Mouse (Mus musculus): ENCODE data around the gene Rdh8. TPM values are rescaled to one million over a fixed set of nuclear protein-coding genes. Genes with fewer than 3 reads are reported as not detected.

The Rdh8 gene
- polyA plus RNA-seq (2015; fragmentation: Nextera tagmentation; extraction: Ambion mirVana) = not detected in 2 replicates

- no peak within 1 kb of the TSS for H3K9ac ChIP-seq
- H3K27ac ChIP-seq = no peak within 1 kb of the TSS
- ATAC-seq (ENCODE audit: low read depth) = no peak
- H3K27me3 ChIP-seq = peaks cover 30% of the 10 kb centered on the region
- H3K9me3 ChIP-seq (replicated peaks) = no peaks in the 10 kb centered on the region
- no peak within 1 kb of the TSS for H3K4me3 ChIP-seq (replicated peaks)
- H3K4me2 ChIP-seq = no peak within 1 kb of the TSS
- 60% methylated on average over 6 of the region's 6 CpGs for WGBS (ENCODE audit: insufficient replicate concordance)
- peaks cover 8% of the 10 kb centered on the region for H3K4me1 ChIP-seq (replicated peaks)
- H3K36me3 ChIP-seq = no peaks in the 10 kb centered on the region
- no peak for DNase-seq
These were observed at the start of gene Rdh8 for GRCm38 (mm10) chr9:20818236-20818635. Gene Rdh8 (plus strand): TSS chr9:20818503.

- ATAC-seq (ENCODE audit: low read depth) = no peak
These were observed 37.0 kb upstream of the Rdh8 start for GRCm38 (mm10) chr9:20781286-20781685.

GRCm38 (mm10) chr9:20785055-20785454 lies 33.2 kb upstream of the Rdh8 start:
- Histone ChIP-seq H3K36me3 (no peaks in the 10 kb centered on the region), H3K9ac (no peak overlapping the region), H3K27ac (no peak overlapping the region), H3K4me2 (no peak overlapping the region), H3K9me3 (replicated peaks) (no peaks in the 10 kb centered on the region), H3K4me3 (replicated peaks) (no peak overlapping the region), H3K27me3 (no peaks in the 10 kb centered on the region; the same call in 1 of the 2 replicates), H3K4me1 (replicated peaks) (no peaks in the 10 kb centered on the region)
- WGBS (ENCODE audit: insufficient replicate concordance) = 62% methylated on average over 6 of the region's 6 CpGs
- no peak for DNase-seq
- ATAC-seq (ENCODE audit: low read depth) = no peak

More at GRCm38 (mm10) chr9:20781286-20781685, 37.0 kb upstream of the Rdh8 start:
- Histone ChIP-seq H3K9ac (no peak overlapping the region), H3K27me3 (no peaks in the 10 kb centered on the region), H3K4me3 (replicated peaks) (no peak overlapping the region), H3K27ac (no peak overlapping the region), H3K4me1 (replicated peaks) (no peaks in the 10 kb centered on the region), H3K36me3 (no peaks in the 10 kb centered on the region), H3K4me2 (no peak overlapping the region), H3K9me3 (replicated peaks) (no peaks in the 10 kb centered on the region)
- DNase-seq = no peak
- 55% methylated on average over 3 of the region's 3 CpGs for WGBS (ENCODE audit: insufficient replicate concordance)

- no peak for DNase-seq
- Histone ChIP-seq H3K4me2 (no peak overlapping the region), H3K4me1 (replicated peaks) (no peaks in the 10 kb centered on the region), H3K4me3 (replicated peaks) (no peak overlapping the region), H3K36me3 (no peaks in the 10 kb centered on the region), H3K27me3 (peaks cover 3% of the 10 kb centered on the region; the same call in 1 of the 2 replicates), H3K9ac (no peak overlapping the region), H3K9me3 (replicated peaks) (no peaks in the 10 kb centered on the region), H3K27ac (no peak overlapping the region)
- no peak for ATAC-seq (ENCODE audit: low read depth)
- 61% methylated on average over 8 of the region's 8 CpGs for WGBS (ENCODE audit: insufficient replicate concordance)
These were observed 30.3 kb upstream of the Rdh8 start for GRCm38 (mm10) chr9:20787992-20788391.

GRCm38 (mm10) chr9:20789651-20790050 lies 28.7 kb upstream of the Rdh8 start:
- H3K4me3 ChIP-seq (replicated peaks) = no peak overlapping the region
- peaks cover 6% of the 10 kb centered on the region; the same call in 1 of the 2 replicates for H3K4me1 ChIP-seq (replicated peaks)
- no peak overlapping the region for H3K4me2 ChIP-seq
- H3K9me3 ChIP-seq (replicated peaks) = no peaks in the 10 kb centered on the region
- 53% methylated on average over 3 of the region's 4 CpGs for WGBS (ENCODE audit: insufficient replicate concordance)
- ATAC-seq (ENCODE audit: low read depth) (no peak), DNase-seq (no peak)
- no peak overlapping the region for H3K9ac ChIP-seq
- no peaks in the 10 kb centered on the region for H3K36me3 ChIP-seq
- H3K27ac ChIP-seq = no peak overlapping the region
- H3K27me3 ChIP-seq = peaks cover 3% of the 10 kb centered on the region; the same call in 1 of the 2 replicates

- Histone ChIP-seq H3K9ac (no peak overlapping the region), H3K27ac (no peak overlapping the region), H3K4me2 (no peak overlapping the region), H3K4me1 (replicated peaks) (peaks cover 6% of the 10 kb centered on the region; the same call in 1 of the 2 replicates), H3K27me3 (peaks cover 3% of the 10 kb centered on the region; the same call in 1 of the 2 replicates), H3K4me3 (replicated peaks) (no peak overlapping the region), H3K9me3 (replicated peaks) (no peaks in the 10 kb centered on the region), H3K36me3 (no peaks in the 10 kb centered on the region)
- 63% methylated on average over 3 of the region's 3 CpGs for WGBS (ENCODE audit: insufficient replicate concordance)
- no peak for ATAC-seq (ENCODE audit: low read depth)
- DNase-seq = no peak
These were observed 28.0 kb upstream of the Rdh8 start for GRCm38 (mm10) chr9:20790345-20790744.

GRCm38 (mm10) chr9:20794108-20794806 lies 24.0 kb upstream of the Rdh8 start:
- WGBS (ENCODE audit: insufficient replicate concordance) = 10% methylated on average over 7 of the region's 7 CpGs
- ATAC-seq (ENCODE audit: low read depth) = 0 out of 2 replicates have a peak, but pooled peaks have one; percentile 26
- DNase-seq = no peak

GRCm38 (mm10) chr9:20804266-20805158 lies 13.8 kb upstream of the Rdh8 start:
- peak; percentile 40 for DNase-seq
- no peak overlapping the region for H3K27ac ChIP-seq
- H3K4me3 ChIP-seq (replicated peaks) = no peak overlapping the region
- no peaks in the 10 kb centered on the region for H3K9me3 ChIP-seq (replicated peaks)
- H3K27me3 ChIP-seq = peaks cover 11% of the 10 kb centered on the region; the same call in 1 of the 2 replicates
- no peak overlapping the region for H3K9ac ChIP-seq
- no peak overlapping the region for H3K4me2 ChIP-seq
- ATAC-seq (ENCODE audit: low read depth) = peak; percentile 72
- peaks cover 3% of the 10 kb centered on the region; the same call in 1 of the 2 replicates for H3K4me1 ChIP-seq (replicated peaks)
- H3K36me3 ChIP-seq = no peaks in the 10 kb centered on the region
- 53% methylated on average over 13 of the region's 13 CpGs for WGBS (ENCODE audit: insufficient replicate concordance)

More at GRCm38 (mm10) chr9:20794108-20794806, 24.0 kb upstream of the Rdh8 start:
- Histone ChIP-seq H3K4me1 (replicated peaks) (peaks cover 6% of the 10 kb centered on the region; the same call in 1 of the 2 replicates), H3K27me3 (0 out of 2 replicates have a peak, but pooled peaks cover 3% of the 10 kb centered on the region), H3K9me3 (replicated peaks) (no peaks in the 10 kb centered on the region), H3K9ac (no peak overlapping the region), H3K27ac (no peak overlapping the region), H3K4me3 (replicated peaks) (no peak overlapping the region), H3K4me2 (no peak overlapping the region), H3K36me3 (no peaks in the 10 kb centered on the region)

- Histone ChIP-seq H3K4me2 (no peak overlapping the region), H3K27me3 (peaks cover 11% of the 10 kb centered on the region; the same call in 1 of the 2 replicates), H3K4me3 (replicated peaks) (no peak overlapping the region), H3K36me3 (no peaks in the 10 kb centered on the region), H3K9ac (no peak overlapping the region), H3K27ac (no peak overlapping the region), H3K4me1 (replicated peaks) (peaks cover 3% of the 10 kb centered on the region; the same call in 1 of the 2 replicates), H3K9me3 (replicated peaks) (no peaks in the 10 kb centered on the region)
- no peak for ATAC-seq (ENCODE audit: low read depth)
- 66% methylated on average over 3 of the region's 3 CpGs for WGBS (ENCODE audit: insufficient replicate concordance)
- no peak for DNase-seq
These were observed 13.2 kb upstream of the Rdh8 start for GRCm38 (mm10) chr9:20805159-20805495.

- H3K4me3 ChIP-seq (replicated peaks) = no peak overlapping the region
- no peak for DNase-seq
These were observed 12.6 kb upstream of the Rdh8 start for GRCm38 (mm10) chr9:20805706-20806105.

GRCm38 (mm10) chr9:20810271-20810670 lies 8.0 kb upstream of the Rdh8 start:
- Histone ChIP-seq H3K4me2 (no peak overlapping the region), H3K4me1 (replicated peaks) (peaks cover 14% of the 10 kb centered on the region)
- WGBS (ENCODE audit: insufficient replicate concordance) = 28% methylated on average over 4 of the region's 4 CpGs

More at GRCm38 (mm10) chr9:20805706-20806105, 12.6 kb upstream of the Rdh8 start:
- no peak overlapping the region for H3K27ac ChIP-seq
- no peaks in the 10 kb centered on the region for H3K36me3 ChIP-seq
- H3K9me3 ChIP-seq (replicated peaks) = no peaks in the 10 kb centered on the region
- H3K9ac ChIP-seq = no peak overlapping the region
- no peak for ATAC-seq (ENCODE audit: low read depth)
- WGBS (ENCODE audit: insufficient replicate concordance) = 42% methylated on average over 5 of the region's 5 CpGs
- H3K4me1 ChIP-seq (replicated peaks) = peaks cover 3% of the 10 kb centered on the region; the same call in 1 of the 2 replicates
- H3K4me2 ChIP-seq = no peak overlapping the region
- peaks cover 15% of the 10 kb centered on the region; the same call in 1 of the 2 replicates for H3K27me3 ChIP-seq

More at GRCm38 (mm10) chr9:20810271-20810670, 8.0 kb upstream of the Rdh8 start:
- no peak for ATAC-seq (ENCODE audit: low read depth)
- Histone ChIP-seq H3K27me3 (peaks cover 49% of the 10 kb centered on the region), H3K4me3 (replicated peaks) (no peak overlapping the region), H3K36me3 (no peaks in the 10 kb centered on the region), H3K9me3 (replicated peaks) (no peaks in the 10 kb centered on the region), H3K9ac (no peak overlapping the region), H3K27ac (no peak overlapping the region)
- DNase-seq = no peak

Measured in liver, embryonic 13.5 days (tissue).